Mouse (Mus musculus) midbrain, embryonic 16.5 days (tissue): ENCODE measurements around the gene Ccdc170. TPM values are rescaled to one million over a fixed set of nuclear protein-coding genes. Genes with fewer than 3 reads are reported as not detected.

Experiments
- ATAC-seq: fragments of 200-750 bp; cut with Nextera tagmentation; 2 replicates; pipeline ENCODE4 v1.8.0; 2017; ENCODE audit warnings: moderate TSS enrichment
- H3K27ac ChIP-seq: fragments of 300-500 bp; sonication (generic); 2 replicates; pipeline ENCODE4 v1.5.1; 2014; ENCODE audit warnings: mild to moderate bottlenecking, low read length, mixed read lengths
- H3K27me3 ChIP-seq: fragments of 300-500 bp; sonication (generic); 2 replicates; pipeline ENCODE4 v1.6.1; 2014; ENCODE audit warnings: low read depth, low read length, mixed read lengths; ENCODE audit not compliant: control insufficient read depth, insufficient read depth
- H3K36me3 ChIP-seq: fragments of 300-500 bp; sonication (generic); 2 replicates; pipeline ENCODE4 v1.6.1; 2014; ENCODE audit warnings: mild to moderate bottlenecking, low read length, moderate library complexity, mixed read lengths; ENCODE audit not compliant: control insufficient read depth, insufficient read depth
- H3K4me1 ChIP-seq: fragments of 300-500 bp; sonication (generic); 2 replicates; pipeline ENCODE4 v1.6.1; 2014; ENCODE audit warnings: mild to moderate bottlenecking, low read length, mixed read lengths; ENCODE audit not compliant: control insufficient read depth, insufficient read depth
- H3K4me2 ChIP-seq: fragments of 300-500 bp; sonication (generic); 2 replicates; pipeline ENCODE4 v1.6.1; 2014; ENCODE audit warnings: mild to moderate bottlenecking, low read length, mixed read lengths
- H3K4me3 ChIP-seq: fragments of 300-500 bp; sonication (generic); 2 replicates; pipeline ENCODE4 v1.5.1; 2014; ENCODE audit warnings: low read depth, mild to moderate bottlenecking, low read length, moderate library complexity, mixed read lengths
- H3K9ac ChIP-seq: fragments of 300-500 bp; sonication (generic); 2 replicates; pipeline ENCODE4 v1.6.1; 2014; ENCODE audit warnings: low read depth, low read length, mixed read lengths
- H3K9me3 ChIP-seq: fragments of 300-500 bp; sonication (generic); replicated peaks from 2 replicates; pipeline ENCODE4 v1.6.1; 2014; ENCODE audit warnings: mild to moderate bottlenecking, low read length, mixed read lengths; ENCODE audit not compliant: control insufficient read depth, poor library complexity, severe bottlenecking
- WGBS: fragments of 180-500 bp; shearing (Covaris S2); extraction: QIAGEN DNeasy Blood & Tissue Kit; methylation state at CpG from one replicate; pipeline ENCODE4 v1.1.7; 2014; 5-methylcytosine and 5-hydroxymethylcytosine counted together
- polyA plus RNA-seq: library from polyadenylated mRNA; unstranded; fragments of >200 nt; fragmentation: Nextera tagmentation; extraction: Ambion mirVana; gene quantifications from 2 replicates; pipeline ENCODE4 v1.2.1, GENCODE M21; 2015

Ccdc170 gene
- polyA plus RNA-seq, 1 experiment from 2014 or later: 0.54 TPM

GRCm38 (mm10) chr10:4503251-4503650 is 20.9 kb downstream of the Ccdc170 start:
- Histone ChIP-seq H3K27ac (no peak overlapping the region), H3K27me3 (no peaks in the 10 kb centered on the region), H3K4me3 (no peak overlapping the region), H3K4me1 (no peaks in the 10 kb centered on the region), H3K4me2 (no peak overlapping the region), H3K9me3 (no peaks in the 10 kb centered on the region), H3K9ac (no peak overlapping the region), H3K36me3 (no peaks in the 10 kb centered on the region)
- WGBS: 90% methylated on average over 8 of the region's 8 CpGs
- ATAC-seq: no peak

DNA sequence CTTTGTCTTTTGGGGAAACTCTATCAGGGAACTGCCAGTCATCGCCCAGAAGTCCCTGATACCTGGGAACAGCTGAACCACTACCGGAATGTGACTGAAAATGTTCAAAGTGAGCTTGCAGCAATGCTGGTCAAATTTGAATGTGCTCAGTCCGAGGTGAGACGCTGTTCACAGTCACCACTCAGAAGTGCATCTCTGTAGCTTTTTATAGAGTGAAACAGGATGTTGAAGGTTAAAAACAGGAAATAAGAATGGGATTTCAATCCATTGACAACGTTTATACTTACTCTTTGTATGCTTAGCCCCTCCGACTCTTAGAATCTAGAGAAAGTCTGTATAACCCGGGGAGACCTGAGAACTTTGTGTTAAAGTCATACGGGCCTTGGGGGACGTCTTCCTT is 30.4 kb downstream of the Ccdc170 start:
- Histone ChIP-seq H3K4me3 (no peak overlapping the region), H3K36me3 (no peaks in the 10 kb centered on the region), H3K4me1 (no peaks in the 10 kb centered on the region), H3K9me3 (no peaks in the 10 kb centered on the region), H3K27me3 (no peaks in the 10 kb centered on the region), H3K4me2 (no peak overlapping the region), H3K9ac (no peak overlapping the region), H3K27ac (no peak overlapping the region)
- WGBS: 85% methylated on average over 9 of the region's 9 CpGs
- no peak for ATAC-seq

DNA sequence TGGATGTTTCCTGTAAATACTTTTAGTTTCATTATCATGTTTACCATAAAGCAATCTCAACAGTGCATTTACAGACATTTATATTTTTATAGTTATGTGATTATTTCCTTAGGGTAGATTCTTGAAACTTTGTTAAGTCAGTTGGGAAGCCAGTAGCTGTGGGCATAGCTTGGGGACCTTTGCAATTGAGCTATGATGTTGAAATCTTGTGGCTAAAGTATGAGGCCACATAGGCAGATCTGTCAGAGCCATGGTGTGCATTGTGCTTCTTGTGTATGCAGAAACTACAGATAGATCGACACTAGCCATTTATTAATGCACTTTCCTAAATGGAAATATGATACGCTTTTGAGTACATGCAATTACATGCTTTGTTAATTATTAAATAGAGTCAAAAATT is 35.3 kb downstream of the Ccdc170 start:
- Histone ChIP-seq H3K36me3 (no peaks in the 10 kb centered on the region), H3K27me3 (no peaks in the 10 kb centered on the region), H3K4me2 (no peak overlapping the region), H3K4me1 (no peaks in the 10 kb centered on the region), H3K27ac (no peak overlapping the region), H3K4me3 (no peak overlapping the region), H3K9me3 (no peaks in the 10 kb centered on the region), H3K9ac (no peak overlapping the region)
- 88% methylated on average over 2 of the region's 2 CpGs for WGBS
- no peak for ATAC-seq

DNA sequence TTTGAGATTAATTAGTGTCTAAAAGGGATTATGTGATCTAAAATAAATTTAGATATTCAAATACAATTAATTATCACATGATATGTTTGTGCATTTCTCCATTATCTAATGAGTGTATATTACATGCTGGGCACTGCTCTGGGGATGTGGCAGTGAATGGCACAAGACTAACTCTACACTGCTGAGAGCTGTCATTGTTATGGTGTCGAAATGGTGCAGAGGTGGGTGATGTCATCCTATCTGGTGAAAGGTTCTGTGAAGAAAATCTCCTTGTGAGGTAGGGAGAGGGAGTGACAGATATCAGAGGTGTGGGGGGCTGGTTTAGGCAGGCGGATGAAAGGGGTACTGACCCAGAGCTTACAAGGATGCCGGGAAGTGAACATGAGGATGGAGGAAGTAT is 37.3 kb downstream of the Ccdc170 start:
- Histone ChIP-seq H3K4me2 (no peak overlapping the region), H3K36me3 (no peaks in the 10 kb centered on the region), H3K9me3 (no peaks in the 10 kb centered on the region), H3K9ac (no peak overlapping the region), H3K27ac (no peak overlapping the region), H3K4me1 (no peaks in the 10 kb centered on the region), H3K4me3 (no peak overlapping the region), H3K27me3 (no peaks in the 10 kb centered on the region)
- WGBS: 89% methylated on average over 3 of the region's 3 CpGs
- ATAC-seq: no peak

DNA sequence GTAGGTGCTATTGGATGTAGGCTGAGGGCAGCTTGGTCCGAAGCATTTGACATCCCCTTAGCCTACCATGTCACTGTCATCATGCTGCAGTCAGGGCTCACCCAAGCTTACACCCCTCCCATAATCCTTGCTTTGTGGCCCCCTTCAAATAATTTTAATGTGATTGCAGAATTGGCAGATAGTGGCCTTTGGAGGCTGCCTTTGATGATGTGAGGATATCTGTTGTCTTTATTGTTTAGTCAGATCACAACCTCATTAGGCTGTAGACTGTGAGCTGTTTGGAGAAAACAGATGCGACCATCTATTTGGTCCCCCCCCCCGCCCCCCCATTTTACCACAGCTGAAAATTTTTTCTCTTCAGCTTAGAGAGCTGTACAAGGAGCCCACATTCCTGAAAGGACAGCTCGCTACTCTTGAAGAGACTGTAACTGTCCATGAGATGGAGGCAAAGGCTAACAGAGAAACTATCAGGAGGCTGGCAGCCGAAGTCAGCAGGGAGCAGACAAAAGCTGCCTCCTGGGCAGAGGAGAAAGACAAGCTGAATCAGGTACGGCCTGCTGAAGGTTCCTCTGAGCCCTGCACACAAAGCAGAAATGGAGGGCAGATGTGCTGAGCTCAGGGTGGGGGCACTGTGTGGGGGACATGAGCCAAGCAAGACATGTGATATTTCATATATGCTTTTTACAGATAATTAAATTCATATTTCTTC is 38.2 kb downstream of the Ccdc170 start:
- 49% methylated on average over 6 of the region's 6 CpGs for WGBS
- no peak overlapping the region for H3K4me2 ChIP-seq

DNA sequence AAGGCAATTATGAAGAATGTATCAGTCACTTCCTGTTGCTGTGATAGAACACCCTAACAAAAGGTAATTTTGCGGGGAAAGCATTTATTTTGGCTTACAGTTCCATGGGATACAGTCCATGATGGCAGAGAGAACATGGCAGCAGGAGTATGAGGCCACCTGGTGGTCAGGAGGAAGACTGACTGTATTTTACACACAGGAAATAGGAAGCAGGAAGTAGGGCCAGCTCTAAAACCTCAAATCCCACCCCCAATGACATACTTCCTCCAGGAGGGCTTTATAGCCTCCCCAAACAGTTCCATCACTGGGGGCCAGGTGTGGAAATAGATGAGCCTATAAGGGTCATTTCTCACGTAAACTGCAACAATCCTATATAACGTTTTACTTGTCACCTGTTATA is 39.8 kb downstream of the Ccdc170 start:
- H3K36me3 ChIP-seq: no peaks in the 10 kb centered on the region
- ATAC-seq: no peak
- H3K27me3 ChIP-seq: no peaks in the 10 kb centered on the region
- H3K9ac ChIP-seq: no peak overlapping the region
- H3K4me1 ChIP-seq: no peaks in the 10 kb centered on the region
- H3K9me3 ChIP-seq: no peaks in the 10 kb centered on the region
- no peak overlapping the region for H3K27ac ChIP-seq
- H3K4me3 ChIP-seq: no peak overlapping the region
- WGBS: 98% methylated on average over 3 of the region's 3 CpGs
- no peak overlapping the region for H3K4me2 ChIP-seq

More for the DNA sequence above, 38.2 kb downstream of the Ccdc170 start:
- ATAC-seq: peak; percentile 84
- no peaks in the 10 kb centered on the region for H3K9me3 ChIP-seq
- H3K27ac ChIP-seq: no peak overlapping the region
- H3K4me3 ChIP-seq: no peak overlapping the region
- no peak overlapping the region for H3K9ac ChIP-seq
- H3K36me3 ChIP-seq: no peaks in the 10 kb centered on the region
- no peaks in the 10 kb centered on the region for H3K4me1 ChIP-seq
- no peaks in the 10 kb centered on the region for H3K27me3 ChIP-seq

DNA sequence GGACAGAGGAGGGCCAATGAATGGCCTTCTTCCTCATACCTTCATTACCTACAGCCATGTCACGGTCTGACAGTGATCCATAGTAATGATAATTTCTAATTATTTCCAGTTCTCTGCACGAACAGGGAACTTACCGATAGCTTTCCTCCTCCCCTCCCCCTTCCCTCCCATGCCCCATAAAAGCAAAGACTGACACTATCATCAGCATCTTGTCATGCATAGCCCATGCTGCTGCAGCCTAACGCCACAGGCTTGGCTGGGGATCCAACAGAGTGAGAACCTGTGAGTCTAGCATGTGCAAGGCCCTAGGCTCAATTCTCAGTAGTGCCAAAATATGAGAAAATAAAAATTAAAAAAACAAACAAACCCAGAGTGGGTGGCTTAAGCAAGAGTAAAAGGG is 40.8 kb downstream of the Ccdc170 start:
- Histone ChIP-seq H3K9me3 (no peaks in the 10 kb centered on the region), H3K4me2 (no peak overlapping the region), H3K27ac (no peak overlapping the region), H3K4me3 (no peak overlapping the region), H3K36me3 (no peaks in the 10 kb centered on the region), H3K4me1 (no peaks in the 10 kb centered on the region), H3K9ac (no peak overlapping the region), H3K27me3 (no peaks in the 10 kb centered on the region)
- ATAC-seq: no peak
- WGBS: 34% methylated on average over 4 of the region's 4 CpGs

DNA sequence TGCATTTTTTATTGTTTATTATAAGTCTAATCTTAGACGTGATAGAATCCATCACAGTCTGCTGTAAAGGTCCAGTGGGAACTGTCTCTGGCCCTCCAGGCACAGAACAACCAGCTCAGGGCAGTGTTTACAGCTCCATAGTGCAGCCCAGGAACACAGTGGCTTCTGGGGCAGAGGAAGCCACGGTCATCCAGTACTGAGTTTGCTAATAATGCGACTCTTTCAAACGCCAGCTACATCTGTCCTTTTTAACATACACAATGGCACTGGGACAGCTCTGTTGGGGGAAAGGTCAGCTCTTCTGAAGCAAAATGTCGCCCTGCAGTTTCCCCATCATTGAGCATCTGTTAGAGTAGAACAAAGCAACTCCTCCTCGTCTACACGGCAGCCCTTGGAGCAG is 45.7 kb downstream of the Ccdc170 start:
- Histone ChIP-seq H3K4me1 (no peaks in the 10 kb centered on the region), H3K4me2 (no peak overlapping the region), H3K36me3 (no peaks in the 10 kb centered on the region), H3K9ac (no peak overlapping the region), H3K4me3 (no peak overlapping the region), H3K27ac (no peak overlapping the region), H3K9me3 (no peaks in the 10 kb centered on the region), H3K27me3 (no peaks in the 10 kb centered on the region)
- no peak for ATAC-seq
- 22% methylated on average over 7 of the region's 7 CpGs for WGBS

DNA sequence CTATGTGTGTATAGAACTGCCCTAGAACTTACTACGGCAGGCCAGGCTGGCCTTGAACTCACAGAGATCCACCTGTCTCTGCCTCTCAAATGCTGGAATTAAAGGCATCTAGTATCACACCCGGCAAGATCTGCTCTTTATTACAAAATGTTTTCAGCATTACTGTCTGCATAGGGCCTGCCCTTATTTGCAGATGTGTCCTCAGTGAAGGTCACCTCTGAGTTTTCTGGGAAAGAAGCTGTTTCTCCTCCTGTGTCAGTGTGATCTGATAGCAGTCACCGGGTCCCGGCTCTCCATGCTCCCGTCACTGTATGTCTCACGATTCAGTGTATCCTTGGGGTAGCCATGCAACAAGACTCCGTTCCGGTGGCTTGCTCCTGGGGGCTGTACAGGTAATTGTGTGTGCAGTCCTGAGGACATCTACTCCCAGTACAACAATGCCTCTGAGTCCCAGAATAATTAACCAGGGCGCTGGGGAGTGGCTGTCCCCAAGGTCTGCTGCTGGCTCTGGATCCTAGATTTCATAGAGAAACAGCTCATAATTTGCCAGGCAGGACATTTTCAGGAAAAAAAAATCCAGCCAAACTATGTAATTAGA is 48.4 kb downstream of the Ccdc170 start:
- no peaks in the 10 kb centered on the region for H3K4me1 ChIP-seq
- no peak for ATAC-seq
- no peak overlapping the region for H3K9ac ChIP-seq
- H3K36me3 ChIP-seq: no peaks in the 10 kb centered on the region
- no peaks in the 10 kb centered on the region for H3K27me3 ChIP-seq
- H3K9me3 ChIP-seq: no peaks in the 10 kb centered on the region
- no peak overlapping the region for H3K4me3 ChIP-seq
- H3K27ac ChIP-seq: no peak overlapping the region
- 90% methylated on average over 9 of the region's 9 CpGs for WGBS
- H3K4me2 ChIP-seq: no peak overlapping the region
